Mouse (Mus musculus) c-Kit-positive CD71-positive TER-119-positive erythroid progenitor cells, embryonic 14.5 days (primary cell): ENCODE data around the gene Rbm5.
A peak's percentile ranks its signal among the peaks of the same experiment; 100 is the strongest.

Source experiments
- DNase-seq: peaks from one replicate; pipeline ENCODE4 v3.0.0-alpha.2; 2013; ENCODE audit warnings: low spot score

The Rbm5 gene

DNA sequence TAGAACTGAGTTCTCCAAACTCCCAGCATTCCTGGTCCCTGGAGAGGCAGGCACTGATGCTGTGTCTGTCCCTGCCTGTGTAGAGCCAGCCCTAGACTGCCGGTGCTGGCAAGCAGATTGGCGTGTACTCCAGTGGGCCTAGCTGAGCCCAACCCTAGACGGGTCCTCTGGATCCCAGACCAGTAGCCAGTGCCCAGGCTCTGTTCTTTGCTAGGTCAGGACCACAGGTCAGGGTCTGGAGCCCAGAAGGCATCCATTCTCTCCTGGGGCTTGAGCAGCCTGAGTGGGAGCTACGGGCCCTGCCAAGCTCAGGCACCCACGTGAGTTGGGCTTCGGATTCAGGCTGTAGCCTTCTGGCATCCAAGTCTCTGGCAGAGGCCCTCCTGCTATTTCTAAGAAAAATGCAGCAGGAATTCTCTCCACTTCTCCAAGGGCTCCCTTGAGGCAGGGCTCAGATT lies 70.7 kb downstream of the Rbm5 start:
- DNase-seq, result no peak

GRCm38 (mm10) chr9:107699376-107699980 lies 71.3 kb downstream of the Rbm5 start:
- DNase-seq, result no peak

- no peak for DNase-seq
Observed at GRCm38 (mm10) chr9:107698611-107699190, 72.1 kb downstream of the Rbm5 start.

- DNase-seq, result no peak
Observed at GRCm38 (mm10) chr9:107697811-107698521, 72.8 kb downstream of the Rbm5 start.

GRCm38 (mm10) chr9:107696845-107697610 lies 73.8 kb downstream of the Rbm5 start:
- DNase-seq, result no peak

GRCm38 (mm10) chr9:107696106-107696479 lies 74.7 kb downstream of the Rbm5 start:
- no peak for DNase-seq

DNA sequence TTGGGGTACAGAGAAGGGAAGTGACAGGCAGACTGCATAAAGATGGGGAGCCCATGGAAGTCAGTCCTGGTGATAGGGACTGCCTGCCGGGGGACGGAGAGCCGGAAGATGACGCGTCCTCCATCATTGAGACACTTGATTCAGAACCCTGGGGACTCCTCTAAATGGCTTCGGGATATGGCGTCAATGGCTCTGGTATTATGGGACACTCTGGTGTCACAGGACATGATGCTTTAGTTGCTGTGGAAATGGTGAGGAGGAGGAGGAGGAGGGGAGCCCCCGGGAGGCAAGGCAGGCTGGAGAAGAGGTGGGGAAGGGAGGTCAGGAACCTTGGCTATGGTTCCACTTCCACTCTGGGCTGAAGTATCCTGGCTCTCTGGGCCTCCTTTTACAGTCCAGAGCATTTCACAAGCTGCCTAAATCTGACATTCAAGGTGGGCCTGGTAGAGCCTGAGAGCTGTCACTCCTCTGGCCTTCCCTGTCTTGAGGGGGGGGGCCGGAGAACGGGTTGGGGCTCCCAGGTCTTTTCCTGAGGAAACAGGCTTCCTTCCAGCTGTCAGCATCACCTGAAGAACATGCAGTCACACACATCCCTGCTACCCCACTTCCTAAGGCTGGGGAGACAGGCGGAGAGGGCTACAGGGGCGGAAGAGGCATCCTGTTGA lies 75.2 kb downstream of the Rbm5 start:
- no peak for DNase-seq

GRCm38 (mm10) chr9:107694627-107695026 lies 76.2 kb downstream of the Rbm5 start:
- DNase-seq, result no peak

DNA sequence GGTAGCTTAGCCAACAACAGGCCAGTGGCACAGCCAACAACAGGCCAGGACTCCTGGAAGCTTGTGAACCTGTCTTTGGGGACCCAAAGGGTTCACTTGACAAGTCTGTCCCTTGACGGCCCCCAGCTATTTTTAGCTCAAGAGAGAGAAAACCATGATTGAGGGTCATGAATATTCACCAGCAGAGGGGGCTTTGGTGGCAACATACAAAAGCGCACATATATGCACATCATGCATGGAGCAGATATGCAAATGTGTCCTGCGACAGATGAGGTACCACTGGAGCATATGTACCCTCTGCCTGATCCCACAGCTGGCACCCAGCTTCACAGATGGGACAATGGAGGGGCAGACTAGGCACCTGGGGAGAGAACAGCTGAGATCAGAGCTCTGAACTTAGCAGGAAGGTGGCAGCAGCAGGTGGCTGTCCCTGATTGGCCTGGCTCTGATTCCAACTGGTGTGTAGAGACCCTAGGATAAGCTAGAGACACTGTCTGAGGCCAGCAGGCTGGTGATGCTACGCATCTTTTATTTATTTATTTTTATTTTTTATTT lies 77.3 kb downstream of the Rbm5 start:
- DNase-seq, result no peak

- peak; percentile 25 for DNase-seq
Observed at GRCm38 (mm10) chr9:107692785-107693184, 78.0 kb downstream of the Rbm5 start.

DNA sequence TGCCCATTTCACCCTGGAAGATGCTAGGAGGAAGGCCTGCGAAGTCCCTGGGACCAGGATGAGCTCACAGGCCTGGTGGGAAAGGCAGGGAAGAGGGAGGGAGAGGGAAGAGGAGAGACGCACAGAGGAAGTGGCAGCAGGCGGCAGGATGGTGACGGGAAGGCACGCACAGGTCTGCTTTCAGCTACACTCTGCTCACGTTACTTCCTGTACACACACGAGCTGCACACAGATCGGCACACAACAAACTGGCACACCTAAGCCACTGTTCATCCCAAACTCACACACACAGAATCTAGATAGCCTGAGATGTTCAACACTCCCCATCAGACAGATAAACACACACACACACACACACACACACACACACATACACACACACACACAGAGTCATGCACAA lies 80.4 kb downstream of the Rbm5 start:
- DNase-seq, result no peak
